Mouse (Mus musculus): ENCODE measurements around the gene Fam160a2. TPM values are rescaled to one million over a fixed set of nuclear protein-coding genes. Genes with fewer than 3 reads are reported as not detected.

The Fam160a2 gene
- total and polyA plus RNA-seq, 2 experiments: 4.5 to 26.8 TPM

GRCm38 (mm10) chr7:105387696-105388095, 12.2 kb downstream of the Fam160a2 start:
- WGBS: 60% methylated on average over 2 of the region's 2 CpGs
- no peak for TF ChIP-seq POLR2A (IDR thresholded peaks at IDR 0.05; ENCODE audit: extremely low read depth, insufficient read depth, low read length)
- no peak for TF ChIP-seq CTCF (IDR thresholded peaks at IDR 0.05; ENCODE audit: low read depth, low read length)
- Histone ChIP-seq H3K9ac (ENCODE audit: low read depth, low read length) (no peak overlapping the region), H3K36me3 (ENCODE audit: control insufficient read depth, insufficient read depth, low read length) (peaks cover 57% of the 10 kb centered on the region), H3K4me3 (ENCODE audit: insufficient read depth, low read depth, low read length) (no peak overlapping the region), H3K79me2 (ENCODE audit: control insufficient read depth, insufficient read depth, low read length) (no peaks in the 10 kb centered on the region), H3K4me1 (ENCODE audit: control insufficient read depth, insufficient read depth, low read length) (no peaks in the 10 kb centered on the region), H3K27me3 (ENCODE audit: control insufficient read depth, insufficient read depth, low read length) (no peaks in the 10 kb centered on the region), H3K27ac (replicated peaks; ENCODE audit: insufficient read depth, low read depth, low read length) (no peak overlapping the region)
- DNase-seq (ENCODE audit: extremely low read depth, low read depth, low spot score): no peak

DNA sequence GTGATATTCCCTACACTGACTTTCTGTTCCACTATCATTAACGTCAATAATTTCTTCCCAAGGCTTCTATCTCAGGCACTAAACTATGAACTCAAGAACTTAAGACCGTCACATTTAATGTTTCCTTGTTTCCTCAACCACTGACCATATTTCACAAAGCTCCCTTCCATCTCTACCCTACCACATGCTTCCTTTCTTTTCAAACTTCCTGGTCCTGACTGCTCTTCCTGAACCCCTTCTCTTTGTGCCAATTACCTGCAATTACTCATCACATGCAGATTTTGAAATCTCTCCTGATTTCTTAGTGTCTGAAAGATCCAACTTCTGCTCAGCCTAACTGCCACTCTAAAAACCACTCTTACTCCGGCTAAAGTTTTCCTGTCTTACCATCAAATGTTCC, 19.5 kb downstream of the Fam160a2 start:
- peaks cover 58% of the 10 kb centered on the region for H3K36me3 ChIP-seq (ENCODE audit: control insufficient read depth, insufficient read depth, low read length)
- H3K4me1 ChIP-seq (ENCODE audit: control insufficient read depth, insufficient read depth, low read length): no peaks in the 10 kb centered on the region
- no peak overlapping the region for H3K9ac ChIP-seq (ENCODE audit: low read depth, low read length)
- no peak overlapping the region for H3K27ac ChIP-seq (replicated peaks; ENCODE audit: insufficient read depth, low read depth, low read length)
- 94% methylated on average over 3 of the region's 3 CpGs for WGBS
- H3K4me3 ChIP-seq (ENCODE audit: insufficient read depth, low read depth, low read length): no peak overlapping the region
- TF ChIP-seq CTCF (IDR thresholded peaks at IDR 0.05; ENCODE audit: low read depth, low read length) (no peak), POLR2A (IDR thresholded peaks at IDR 0.05; ENCODE audit: extremely low read depth, insufficient read depth, low read length) (no peak)
- no peaks in the 10 kb centered on the region for H3K79me2 ChIP-seq (ENCODE audit: control insufficient read depth, insufficient read depth, low read length)
- no peaks in the 10 kb centered on the region for H3K27me3 ChIP-seq (ENCODE audit: control insufficient read depth, insufficient read depth, low read length)
- DNase-seq (ENCODE audit: extremely low read depth, low read depth, low spot score): no peak

GRCm38 (mm10) chr7:105374866-105375265, 25.0 kb downstream of the Fam160a2 start, which contains the start of gene Gm5901:
Gene Gm5901 (plus strand): TSS chr7:105375038.
- peaks cover 23% of the 10 kb centered on the region for H3K36me3 ChIP-seq (ENCODE audit: control insufficient read depth, insufficient read depth, low read length)
- WGBS: 85% methylated on average over 1 of the region's 1 CpGs

DNA sequence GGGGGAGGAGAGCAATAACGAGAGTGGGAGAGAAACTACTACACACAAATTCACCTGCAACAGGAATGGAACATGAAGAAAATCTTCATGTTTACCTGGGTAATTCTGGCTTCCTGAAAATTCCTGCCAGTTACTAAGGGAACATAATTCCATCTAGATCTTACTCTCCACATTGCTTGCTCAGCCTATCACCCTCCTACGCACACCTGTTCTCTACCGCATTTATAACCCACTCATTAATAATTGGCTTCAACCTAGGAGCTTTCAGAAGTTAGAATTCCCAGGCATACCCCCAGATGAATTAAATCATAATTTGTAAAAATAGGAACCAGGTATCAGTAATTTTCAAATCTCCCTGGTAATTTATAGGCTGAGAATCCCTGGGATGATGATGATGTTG, 25.9 kb downstream of the Fam160a2 start:
- H3K27ac ChIP-seq (replicated peaks; ENCODE audit: insufficient read depth, low read depth, low read length): no peak overlapping the region
- no peak overlapping the region for H3K4me3 ChIP-seq (ENCODE audit: insufficient read depth, low read depth, low read length)
- H3K9ac ChIP-seq (ENCODE audit: low read depth, low read length): no peak overlapping the region
- DNase-seq (ENCODE audit: extremely low read depth, low read depth, low spot score): no peak
- no peaks in the 10 kb centered on the region for H3K79me2 ChIP-seq (ENCODE audit: control insufficient read depth, insufficient read depth, low read length)
- no peaks in the 10 kb centered on the region for H3K4me1 ChIP-seq (ENCODE audit: control insufficient read depth, insufficient read depth, low read length)
- TF ChIP-seq POLR2A (IDR thresholded peaks at IDR 0.05; ENCODE audit: extremely low read depth, insufficient read depth, low read length) (no peak), CTCF (IDR thresholded peaks at IDR 0.05; ENCODE audit: low read depth, low read length) (no peak)
- H3K36me3 ChIP-seq (ENCODE audit: control insufficient read depth, insufficient read depth, low read length): peaks cover 14% of the 10 kb centered on the region
- 94% methylated on average over 3 of the region's 3 CpGs for WGBS
- H3K27me3 ChIP-seq (ENCODE audit: control insufficient read depth, insufficient read depth, low read length): no peaks in the 10 kb centered on the region

More at GRCm38 (mm10) chr7:105374866-105375265, 25.0 kb downstream of the Fam160a2 start, which contains the start of gene Gm5901:
- no peak within 1 kb of the TSS for H3K9ac ChIP-seq (ENCODE audit: low read depth, low read length)
- no peaks in the 10 kb centered on the region for H3K79me2 ChIP-seq (ENCODE audit: control insufficient read depth, insufficient read depth, low read length)
- H3K27me3 ChIP-seq (ENCODE audit: control insufficient read depth, insufficient read depth, low read length): no peaks in the 10 kb centered on the region
- no peak within 1 kb of the TSS for H3K4me3 ChIP-seq (ENCODE audit: insufficient read depth, low read depth, low read length)
- TF ChIP-seq POLR2A (IDR thresholded peaks at IDR 0.05; ENCODE audit: extremely low read depth, insufficient read depth, low read length) (no peak), CTCF (IDR thresholded peaks at IDR 0.05; ENCODE audit: low read depth, low read length) (no peak)
- no peak for DNase-seq (ENCODE audit: extremely low read depth, low read depth, low spot score)
- H3K27ac ChIP-seq (replicated peaks; ENCODE audit: insufficient read depth, low read depth, low read length): no peak within 1 kb of the TSS
- no peaks in the 10 kb centered on the region for H3K4me1 ChIP-seq (ENCODE audit: control insufficient read depth, insufficient read depth, low read length)

DNA sequence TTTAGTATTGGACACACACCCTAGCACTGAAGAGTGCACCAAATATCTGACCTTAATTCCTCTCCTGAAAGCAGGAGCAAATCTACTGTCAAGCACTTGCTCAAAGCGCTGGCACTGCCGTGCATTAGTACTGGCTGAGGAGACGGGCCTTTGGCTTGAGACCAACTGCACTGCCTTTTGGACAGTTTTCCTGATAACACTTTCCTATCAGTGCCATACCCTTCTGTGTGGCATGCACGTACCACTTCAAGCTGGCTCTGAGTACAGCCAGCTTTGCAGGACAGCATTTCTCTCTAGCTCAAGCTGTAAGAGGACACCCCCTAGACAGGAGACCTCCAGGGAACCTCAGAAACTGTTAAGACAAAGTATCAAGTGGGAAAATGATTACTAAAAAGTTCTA, 26.3 kb downstream of the Fam160a2 start:
- H3K27ac ChIP-seq (replicated peaks; ENCODE audit: insufficient read depth, low read depth, low read length): no peak overlapping the region
- H3K27me3 ChIP-seq (ENCODE audit: control insufficient read depth, insufficient read depth, low read length): no peaks in the 10 kb centered on the region
- no peaks in the 10 kb centered on the region for H3K79me2 ChIP-seq (ENCODE audit: control insufficient read depth, insufficient read depth, low read length)
- H3K9ac ChIP-seq (ENCODE audit: low read depth, low read length): no peak overlapping the region
- no peak overlapping the region for H3K4me3 ChIP-seq (ENCODE audit: insufficient read depth, low read depth, low read length)
- DNase-seq (ENCODE audit: extremely low read depth, low read depth, low spot score): peak; percentile 55
- no peaks in the 10 kb centered on the region for H3K4me1 ChIP-seq (ENCODE audit: control insufficient read depth, insufficient read depth, low read length)
- WGBS: 24% methylated on average over 4 of the region's 4 CpGs
- peaks cover 11% of the 10 kb centered on the region; the same call in 1 of the 2 replicates for H3K36me3 ChIP-seq (ENCODE audit: control insufficient read depth, insufficient read depth, low read length)
- TF ChIP-seq POLR2A (IDR thresholded peaks at IDR 0.05; ENCODE audit: extremely low read depth, insufficient read depth, low read length) (no peak), CTCF (IDR thresholded peaks at IDR 0.05; ENCODE audit: low read depth, low read length) (no peak)

- TF ChIP-seq POLR2A (IDR thresholded peaks at IDR 0.05; ENCODE audit: extremely low read depth, insufficient read depth, low read length) (no peak), CTCF (IDR thresholded peaks at IDR 0.05; ENCODE audit: low read depth, low read length) (no peak)
- no peaks in the 10 kb centered on the region for H3K27me3 ChIP-seq (ENCODE audit: control insufficient read depth, insufficient read depth, low read length)
- no peaks in the 10 kb centered on the region for H3K79me2 ChIP-seq (ENCODE audit: control insufficient read depth, insufficient read depth, low read length)
- WGBS: 87% methylated on average over 1 of the region's 1 CpGs
- H3K36me3 ChIP-seq (ENCODE audit: control insufficient read depth, insufficient read depth, low read length): peaks cover 5% of the 10 kb centered on the region; the same call in 1 of the 2 replicates
- H3K4me3 ChIP-seq (ENCODE audit: insufficient read depth, low read depth, low read length): no peak overlapping the region
- H3K9ac ChIP-seq (ENCODE audit: low read depth, low read length): no peak overlapping the region
- DNase-seq (ENCODE audit: extremely low read depth, low read depth, low spot score): no peak
- H3K27ac ChIP-seq (replicated peaks; ENCODE audit: insufficient read depth, low read depth, low read length): no peak overlapping the region
- no peaks in the 10 kb centered on the region for H3K4me1 ChIP-seq (ENCODE audit: control insufficient read depth, insufficient read depth, low read length)
Observed at GRCm38 (mm10) chr7:105372912-105373311, 26.9 kb downstream of the Fam160a2 start.

Measured in liver, adult 2 months (tissue).